Comparison of ENCODE assay signal across 18 mouse cellular contexts in the genomic region with DNA sequence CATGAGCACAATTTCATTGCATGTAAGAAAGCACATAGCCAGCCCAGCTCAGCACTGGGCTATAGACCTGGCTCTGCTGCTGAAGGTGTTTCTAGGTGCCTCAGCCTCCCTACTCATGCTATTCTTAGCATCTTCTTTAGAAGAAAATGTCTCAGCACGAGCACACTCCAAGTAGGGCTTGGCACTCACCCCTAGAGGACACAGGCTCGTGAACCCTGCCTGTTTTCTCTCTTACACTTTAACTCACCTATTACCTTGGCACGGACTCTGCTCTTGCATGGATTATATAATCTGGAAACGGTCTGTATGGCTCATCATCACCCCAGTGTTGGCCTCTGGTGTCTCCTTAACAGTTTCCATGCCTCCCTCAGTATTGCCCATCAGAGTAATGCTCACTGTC.
"Had no signal": no experiment of that assay in that cellular context is flagged by ENCODE, and none has a peak within 500 bp of the region (broad histone marks: within the 10 kb centered on the region; RNA-seq: fewer than 3 reads in every experiment).

No protein-coding gene starts in this region.

- DNase-seq: left cerebral cortex, postnatal 4 days; liver, embryonic 13.5 days; lung, adult 2 months; lung, postnatal 14 days; lung, postnatal 4 days; retina, postnatal 1 day; right cerebral cortex, postnatal 25 days; spleen, adult 18-20 months; thymus, adult 18-20 months; thymus, postnatal 36 days had no signal

- H3K9ac ChIP-seq: limb, embryonic 12.5 days; limb, embryonic 15.5 days; liver, embryonic 13.5 days; midbrain, embryonic 13.5 days; neural tube, embryonic 13.5 days; stomach, embryonic 15.5 days had no signal

- H3K36me3 ChIP-seq: limb, embryonic 12.5 days; limb, embryonic 15.5 days; liver, embryonic 13.5 days; midbrain, embryonic 13.5 days; neural tube, embryonic 13.5 days; stomach, embryonic 15.5 days had no signal

- ATAC-seq: intestine, postnatal 0 days; midbrain, embryonic 13.5 days; midbrain, embryonic 16.5 days had no signal

- H3K27me3 ChIP-seq: limb, embryonic 12.5 days; limb, embryonic 15.5 days; liver, embryonic 13.5 days; midbrain, embryonic 13.5 days; neural tube, embryonic 13.5 days; stomach, embryonic 15.5 days had no signal

- H3K9me3 ChIP-seq: limb, embryonic 15.5 days; liver, embryonic 13.5 days; midbrain, embryonic 13.5 days; neural tube, embryonic 13.5 days; stomach, embryonic 15.5 days had no signal

- H3K27ac ChIP-seq: limb, embryonic 12.5 days; limb, embryonic 15.5 days; liver, embryonic 13.5 days; midbrain, embryonic 13.5 days; neural tube, embryonic 13.5 days; stomach, embryonic 15.5 days had no signal

- H3K4me2 ChIP-seq: limb, embryonic 12.5 days; limb, embryonic 15.5 days; liver, embryonic 13.5 days; midbrain, embryonic 13.5 days; neural tube, embryonic 13.5 days; stomach, embryonic 15.5 days had no signal

- H3K4me3 ChIP-seq: limb, embryonic 12.5 days; limb, embryonic 15.5 days; liver, embryonic 13.5 days; midbrain, embryonic 13.5 days; myocyte; neural tube, embryonic 13.5 days; stomach, embryonic 15.5 days had no signal
